Mouse (Mus musculus) cerebellum, postnatal 25 days (tissue): Measurements from ENCODE around the gene Il10ra.

Experiments
- DNase-seq, 2 experiments: peaks; one replicate each; pipeline ENCODE4 v3.0.0; 2021; ENCODE audit warnings: mixed read lengths in 2 of 2

The Il10ra gene

DNA sequence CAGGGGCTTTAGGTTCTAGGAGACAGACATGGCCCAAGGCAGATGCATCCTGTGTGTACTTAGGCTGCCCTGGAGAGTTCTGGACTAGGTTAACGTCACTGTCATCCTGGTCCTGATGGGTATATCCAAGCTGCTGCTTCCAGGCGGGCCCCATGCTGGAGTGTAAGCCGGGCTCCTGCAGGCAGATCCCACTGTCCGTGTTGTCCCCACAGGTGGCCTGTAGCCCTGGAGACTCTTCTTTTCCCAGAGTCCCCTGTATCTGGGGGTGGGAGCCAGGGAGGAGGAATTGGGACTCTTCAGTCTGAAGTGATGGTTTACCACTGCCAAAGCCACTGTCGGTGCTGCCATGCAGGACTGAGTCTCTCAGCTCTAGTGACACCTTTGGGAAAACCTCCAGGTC lies 13.0 kb downstream of the Il10ra start:
- DNase-seq = no peak

DNA sequence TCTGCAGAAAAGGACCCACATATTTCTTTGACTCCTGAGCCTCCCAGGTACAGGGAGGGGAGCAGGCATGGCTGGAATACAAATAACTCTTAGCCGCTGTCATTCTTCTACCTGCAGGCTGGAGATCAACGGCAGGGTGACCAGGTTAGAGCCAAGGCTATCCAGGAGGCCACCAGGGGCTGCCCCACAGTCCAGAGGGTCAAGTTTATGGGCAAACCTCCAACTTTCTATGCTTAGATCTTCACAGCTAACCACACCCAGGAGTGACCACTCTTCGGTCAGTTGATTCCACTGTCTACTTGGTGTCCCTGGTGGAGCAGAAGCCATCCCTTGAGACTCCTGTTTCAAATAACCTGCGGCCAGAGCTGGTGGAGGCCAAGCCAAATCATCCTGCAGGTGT lies 13.5 kb downstream of the Il10ra start:
- DNase-seq = no peak

DNA sequence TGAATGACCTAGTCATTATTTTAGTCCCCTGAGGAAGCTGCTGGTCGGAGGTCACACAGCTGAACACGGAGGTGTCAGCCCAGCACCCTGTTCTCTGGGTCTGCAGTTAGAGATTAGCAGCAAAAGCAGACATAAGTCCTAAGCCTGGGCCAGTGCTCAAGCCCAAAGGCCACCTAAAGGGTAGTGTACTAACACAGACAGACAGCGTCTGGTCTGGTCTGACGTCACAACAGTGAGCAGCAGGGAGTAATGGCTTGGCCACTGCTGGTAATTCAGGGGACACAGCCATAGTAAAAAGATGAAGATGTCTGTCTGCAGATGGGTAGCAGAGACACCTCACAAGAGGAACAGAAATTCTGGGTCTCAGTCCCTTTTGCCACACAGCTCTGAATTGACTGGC lies 14.3 kb downstream of the Il10ra start:
- DNase-seq = no peak

- no peak for DNase-seq
Measured at GRCm38 (mm10) chr9:45254021-45254420, 14.9 kb downstream of the Il10ra start.

- DNase-seq = no peak
Measured at GRCm38 (mm10) chr9:45252395-45252794, 16.6 kb downstream of the Il10ra start.

- no peak for DNase-seq
Measured at GRCm38 (mm10) chr9:45251990-45252389, 17.0 kb downstream of the Il10ra start.

DNA sequence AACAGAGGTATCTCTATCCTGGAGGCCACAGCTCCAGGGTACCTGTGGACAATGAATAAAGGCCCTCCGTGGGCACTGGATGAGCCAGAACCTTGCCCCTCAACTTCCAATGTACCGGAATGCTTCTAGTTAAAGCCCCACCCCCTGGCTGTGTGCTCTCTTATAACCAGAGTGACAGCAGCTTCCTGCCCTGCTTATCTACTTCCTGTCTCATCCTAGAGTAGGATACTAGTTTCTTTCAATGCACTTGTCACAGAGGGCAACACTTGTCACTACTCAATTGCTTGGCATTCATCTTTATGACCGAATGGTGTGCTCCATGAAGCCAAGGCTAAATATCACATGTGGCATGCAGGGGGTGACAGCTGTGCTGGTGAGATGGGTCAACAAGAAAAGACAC lies 17.7 kb downstream of the Il10ra start:
- no peak for DNase-seq

GRCm38 (mm10) chr9:45250306-45250705 lies 18.6 kb downstream of the Il10ra start:
- no peak for DNase-seq

DNA sequence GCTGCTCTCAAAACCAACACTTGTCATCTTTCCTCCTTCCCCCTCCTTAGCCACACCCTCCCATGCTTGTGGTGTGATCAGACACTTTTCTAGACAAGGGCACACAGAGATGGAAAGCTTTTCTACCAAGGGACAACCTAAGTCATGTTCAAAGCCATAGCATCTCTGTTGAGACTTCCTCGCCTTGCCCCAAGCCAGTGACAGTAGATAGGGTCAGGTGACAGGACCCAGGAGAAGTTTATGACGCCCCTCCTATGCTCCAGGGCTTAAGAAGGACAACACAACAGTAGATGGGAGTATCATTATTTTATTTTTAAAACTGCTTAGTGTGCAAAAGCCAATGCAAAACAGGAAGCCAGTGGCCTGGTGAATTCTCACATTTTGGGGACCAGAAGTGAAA lies 21.4 kb downstream of the Il10ra start:
- DNase-seq = no peak

GRCm38 (mm10) chr9:45246060-45246459 lies 22.9 kb downstream of the Il10ra start:
- no peak for DNase-seq

- DNase-seq = no peak
Measured at GRCm38 (mm10) chr9:45245432-45245831, 23.5 kb downstream of the Il10ra start.

DNA sequence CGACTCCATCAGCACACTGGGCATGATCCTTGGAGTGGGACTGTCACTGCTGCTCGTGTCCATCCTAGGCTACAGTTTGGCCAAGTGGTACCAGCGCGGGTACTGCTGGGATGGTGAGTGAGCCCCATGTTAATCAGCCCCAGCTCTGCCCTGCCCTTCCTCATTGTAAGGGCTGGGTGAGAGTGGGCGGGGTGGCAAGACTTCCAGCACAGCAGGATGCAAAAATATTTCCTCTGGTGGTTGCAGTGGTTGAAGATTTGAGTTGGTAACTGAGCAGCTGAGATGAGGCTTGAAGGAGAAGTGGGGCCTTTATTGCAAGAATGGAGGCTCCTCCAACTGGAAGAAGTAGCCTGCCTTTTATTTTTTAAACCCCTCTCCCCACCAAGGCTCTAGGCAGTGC lies 27.6 kb downstream of the Il10ra start:
- no peak for DNase-seq

DNA sequence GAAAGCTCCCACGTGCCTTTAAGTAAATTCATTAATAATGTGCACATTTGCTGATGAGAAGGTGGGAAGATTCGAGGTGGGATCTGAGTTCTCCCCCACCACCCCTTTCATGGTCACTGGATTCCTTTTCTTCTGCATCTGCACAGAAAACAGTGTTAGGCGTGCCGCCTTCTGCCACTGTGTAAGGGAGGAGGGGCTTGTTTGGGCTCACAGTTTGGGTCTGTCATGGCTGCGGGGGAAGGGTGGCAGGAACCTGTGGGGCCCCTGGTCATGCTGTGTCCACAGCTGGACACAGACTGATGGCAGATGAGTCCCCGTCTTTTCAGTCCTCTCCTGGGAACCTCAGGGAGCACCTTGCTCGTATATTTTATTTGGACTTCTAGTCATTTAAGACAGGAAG lies 32.2 kb downstream of the Il10ra start:
- no peak for DNase-seq

DNA sequence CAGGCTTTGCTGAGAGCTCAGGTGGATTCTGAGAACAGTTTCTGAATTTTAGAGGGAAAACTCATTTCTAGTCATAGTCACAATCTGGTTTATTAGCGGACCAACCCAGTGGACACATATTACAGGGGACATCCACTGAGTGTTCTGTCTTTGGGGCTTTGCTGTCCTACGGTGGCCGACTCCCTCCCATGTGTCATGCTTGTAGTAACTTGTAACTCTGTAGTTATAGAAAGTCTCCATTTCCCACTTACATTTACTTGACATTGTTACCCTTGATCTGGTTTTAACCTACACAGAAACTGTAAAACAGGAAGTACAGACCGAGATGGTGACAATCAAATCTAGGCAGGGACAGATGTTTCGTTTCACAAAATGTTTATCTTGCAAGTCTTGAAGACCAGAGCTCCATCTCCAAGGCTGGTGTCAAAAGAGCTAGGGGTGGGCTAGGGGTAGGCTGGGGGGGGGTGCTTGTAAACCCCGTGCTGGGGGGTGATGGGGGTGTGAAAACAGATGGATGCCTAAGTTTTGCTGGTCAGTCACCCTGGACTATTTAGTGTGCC lies 33.2 kb downstream of the Il10ra start:
- no peak for DNase-seq

DNA sequence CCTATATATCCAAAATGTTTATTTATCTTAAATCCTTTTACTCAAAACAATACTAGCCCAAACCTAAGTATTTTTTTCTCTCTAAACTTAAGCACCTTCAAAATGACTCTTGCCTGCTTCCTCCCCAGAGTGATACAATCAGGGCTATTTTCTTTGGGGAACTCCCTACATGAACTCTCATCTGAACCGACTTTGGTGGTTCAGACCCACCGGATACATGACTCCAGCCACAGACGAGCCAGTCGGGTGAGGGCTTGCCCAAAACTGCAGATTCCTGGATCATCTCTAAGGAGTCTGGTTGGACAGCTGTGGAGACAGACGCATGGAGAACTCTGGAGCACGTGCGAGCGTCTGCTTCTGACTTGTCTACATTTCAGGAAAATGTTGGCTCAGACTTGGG lies 39.6 kb downstream of the Il10ra start:
- no peak for DNase-seq

DNA sequence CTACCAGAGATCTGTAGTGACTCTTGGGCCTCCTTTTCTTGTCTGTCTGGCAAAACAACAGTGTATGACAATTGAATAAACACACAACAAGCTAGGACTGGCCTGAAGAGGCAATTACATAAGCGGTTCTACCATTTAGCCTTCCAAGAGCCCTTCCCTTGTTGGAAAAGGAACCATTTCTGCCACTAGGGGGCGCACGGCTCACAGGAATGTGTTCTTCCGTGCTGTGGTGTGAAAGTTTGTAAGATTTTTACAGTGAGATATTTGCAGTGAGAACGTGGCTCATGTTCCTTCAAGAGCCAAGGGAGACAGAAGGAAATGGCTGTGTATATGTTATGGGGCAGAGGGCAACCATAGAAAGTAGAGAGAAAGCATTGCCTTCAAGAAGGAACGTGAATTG lies 47.4 kb downstream of the Il10ra start:
- peak; percentile 93 to 98 for DNase-seq

GRCm38 (mm10) chr9:45219644-45220043 lies 49.3 kb downstream of the Il10ra start:
- no peak for DNase-seq

- DNase-seq = peak in 1 of 2 experiments; percentile 19
Measured at GRCm38 (mm10) chr9:45215526-45216179, 53.3 kb downstream of the Il10ra start.

DNA sequence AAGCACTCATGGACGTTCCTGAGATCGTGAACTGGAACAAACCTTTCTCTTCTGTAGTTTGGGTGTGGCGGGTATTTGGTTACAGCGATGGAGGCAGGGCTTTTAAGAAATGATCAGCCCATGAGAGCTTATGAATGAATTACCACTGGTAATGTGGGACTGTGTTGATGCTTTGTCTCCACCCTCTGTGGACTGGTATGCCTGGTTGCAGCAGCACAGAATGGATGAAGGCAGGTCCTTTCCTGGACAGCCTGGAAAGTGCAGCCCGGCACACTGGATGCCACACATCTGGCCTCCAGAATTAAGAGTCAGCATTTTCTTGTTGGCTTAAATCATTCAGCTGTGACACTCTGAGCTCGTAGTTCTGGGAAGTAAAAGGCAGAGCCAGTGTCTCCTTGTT lies 56.9 kb downstream of the Il10ra start:
- no peak for DNase-seq

- DNase-seq = no peak
Measured at GRCm38 (mm10) chr9:45207015-45207743, 61.8 kb downstream of the Il10ra start.

- no peak for DNase-seq
Measured at GRCm38 (mm10) chr9:45206121-45206520, 62.8 kb downstream of the Il10ra start.

DNA sequence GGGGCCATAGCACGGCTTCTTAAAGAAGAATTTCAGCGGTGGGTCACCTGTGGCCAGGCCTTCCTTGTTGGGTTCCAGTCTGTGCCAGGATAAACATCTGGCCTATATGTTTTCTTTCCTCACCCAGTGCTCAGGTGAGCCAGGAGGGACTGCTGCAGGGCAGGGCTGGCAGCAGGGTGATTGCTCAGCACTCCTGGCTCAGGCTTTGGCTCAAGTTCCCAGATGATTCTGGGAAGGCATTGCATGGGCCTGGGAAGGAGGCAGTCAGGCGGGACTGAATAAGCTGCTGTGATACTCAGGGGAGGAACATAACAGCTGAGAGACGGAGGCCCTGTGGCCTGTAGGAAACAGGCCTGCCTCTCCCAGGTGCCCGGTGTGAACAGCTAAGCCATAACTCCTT lies 63.8 kb downstream of the Il10ra start:
- no peak for DNase-seq
